Mouse (Mus musculus) layer of hippocampus, postnatal 10 days (tissue): ENCODE measurements around the gene Bcl2l1. TPM values are rescaled to one million over a fixed set of nuclear protein-coding genes. Genes with fewer than 3 reads are reported as not detected.

ENCODE experiments used
- DNase-seq, 2 experiments: peaks; one replicate each; pipeline ENCODE4 v3.0.0; 2021; ENCODE audit warnings: low spot score in 2 of 2
- microRNA-seq, 2 experiments: library from miRNA; unstranded; fragments of <30 nt; microRNA quantifications; one replicate each; pipeline ENCODE4 v1.2.0; 2021
- total RNA-seq, 2 experiments: library from RNA; stranded (reverse); gene quantifications; 2 replicates each; pipeline ENCODE4 v1.2.3; 2021

Bcl2l1 gene
- total RNA-seq, 2 experiments from 2014 or later = 109 to 117 TPM

GRCm38 (mm10) chr2:152739031-152739841 is 92.3 kb downstream of the Bcl2l1 start:
- peak; percentile 46 to 51 for DNase-seq

- DNase-seq = no peak
Measured at GRCm38 (mm10) chr2:152738341-152738740, 93.2 kb downstream of the Bcl2l1 start.

GRCm38 (mm10) chr2:152737306-152738221 is 94.0 kb downstream of the Bcl2l1 start:
- peak in 1 of 2 experiments; percentile 20 for DNase-seq

GRCm38 (mm10) chr2:152736748-152737147 is 94.8 kb downstream of the Bcl2l1 start:
- DNase-seq = peak in 1 of 2 experiments; percentile 26

GRCm38 (mm10) chr2:152736090-152736601 is 95.4 kb downstream of the Bcl2l1 start, which contains the start of gene Id1:
Gene Id1 (plus strand): TSS chr2:152736251.
- peak; percentile 70 to 74 for DNase-seq

GRCm38 (mm10) chr2:152734984-152735383 is 96.5 kb downstream of the Bcl2l1 start:
- peak; percentile 93 to 94 for DNase-seq

- no peak for DNase-seq
Measured at GRCm38 (mm10) chr2:152734501-152734900, 97.0 kb downstream of the Bcl2l1 start.

- DNase-seq = no peak
Measured at GRCm38 (mm10) chr2:152733201-152733600, 98.3 kb downstream of the Bcl2l1 start.

Small RNAs within 50 kb of the gene (microRNA-seq; reads per million reads assigned to microRNA genes)
- gene Gm23802 (0 reads per million in 2 experiments), gene Mir5622 (0 to 0.20 reads per million in 2 experiments)

Other genes starting within 250 kb of the Bcl2l1 start
- gene Defb45, start 232.3 kb downstream of the Bcl2l1 start, total RNA-seq = not detected
- not detected for gene Defb36, start 227.4 kb downstream of the Bcl2l1 start, total RNA-seq
- gene Defb25, start 208.7 kb downstream of the Bcl2l1 start, total RNA-seq = not detected
- under 1 TPM; 0.91 to 0.96 TPM for gene Rem1, start 204.8 kb downstream of the Bcl2l1 start, total RNA-seq
- 100 to 1,000 TPM; 109 to 114 TPM for gene H13, start 162.3 kb downstream of the Bcl2l1 start, total RNA-seq
- 10 to 100 TPM; 25.3 to 25.7 TPM for gene Mcts2, start 144.7 kb downstream of the Bcl2l1 start, total RNA-seq
- gene Id1, start 95.5 kb downstream of the Bcl2l1 start, total RNA-seq = 10 to 100 TPM; 29.0 to 31.2 TPM
- gene Cox4i2, start 77.6 kb downstream of the Bcl2l1 start, total RNA-seq = 1 to 10 TPM; 2.1 to 2.5 TPM
- 1 to 10 TPM; 5.9 to 6.6 TPM for gene Tpx2, start 16.2 kb upstream of the Bcl2l1 start, total RNA-seq
- not detected for gene Mylk2, start 79.6 kb upstream of the Bcl2l1 start, total RNA-seq
- gene Foxs1, start 101.5 kb upstream of the Bcl2l1 start, total RNA-seq = 1 to 10 TPM; 1.5 TPM
- gene Dusp15, start 120.0 kb upstream of the Bcl2l1 start, total RNA-seq = 10 to 100 TPM; 21.4 to 24.0 TPM
- gene Ttll9, start 130.8 kb upstream of the Bcl2l1 start, total RNA-seq = 1 to 10 TPM; 2.6 to 3.4 TPM
- 10 to 100 TPM; 42.9 to 57.5 TPM for gene Pdrg1, start 183.7 kb upstream of the Bcl2l1 start, total RNA-seq
- gene Xkr7, start 200.1 kb upstream of the Bcl2l1 start, total RNA-seq = 1 to 10 TPM; 5.7 to 6.3 TPM
- 1 to 10 TPM; 6.8 to 9.8 TPM for gene Ccm2l, start 234.2 kb upstream of the Bcl2l1 start, total RNA-seq